Mouse (Mus musculus): ENCODE measurements around the gene Spag5.
"Not testable (repeated sequence)": the region's sequence is repeated elsewhere in the genome, so short reads cannot be mapped to it uniquely, and the experiment has no call there.

The Spag5 gene

GRCm38 (mm10) chr11:78301357-78302084, at the start of gene Spag5:
TSS of gene Spag5 (plus strand) at chr11:78301529.
- in situ Hi-C loops (cut with MboI) = no loop called here

- in situ Hi-C loops (cut with MboI) = no loop called here
Measured at GRCm38 (mm10) chr11:78256618-78257017, 44.7 kb upstream of the Spag5 start.

- in situ Hi-C loops (cut with MboI) = no loop called here
Measured at GRCm38 (mm10) chr11:78260489-78261258, 40.7 kb upstream of the Spag5 start.

- in situ Hi-C loops (cut with MboI) = no loop called here
Measured at GRCm38 (mm10) chr11:78261380-78262352, 39.7 kb upstream of the Spag5 start, which contains the start of gene 2610507B11Rik. TSS of gene 2610507B11Rik (plus strand) at chr11:78261752.

GRCm38 (mm10) chr11:78262550-78262949, 38.8 kb upstream of the Spag5 start:
- in situ Hi-C loops (cut with MboI) = no loop called here

- in situ Hi-C loops (cut with MboI) = no loop called here
Measured at GRCm38 (mm10) chr11:78265571-78265970, 35.8 kb upstream of the Spag5 start.

GRCm38 (mm10) chr11:78271986-78272385, 29.3 kb upstream of the Spag5 start:
- in situ Hi-C loops (cut with MboI) = no loop called here

GRCm38 (mm10) chr11:78275596-78275995, 25.7 kb upstream of the Spag5 start:
- in situ Hi-C loops (cut with MboI) = no loop called here

GRCm38 (mm10) chr11:78276169-78276568, 25.2 kb upstream of the Spag5 start:
- in situ Hi-C loops (cut with MboI) = not testable (repeated sequence)

GRCm38 (mm10) chr11:78278853-78279252, 22.5 kb upstream of the Spag5 start:
- in situ Hi-C loops (cut with MboI) = no loop called here

GRCm38 (mm10) chr11:78279586-78279985, 21.7 kb upstream of the Spag5 start:
- in situ Hi-C loops (cut with MboI) = no loop called here

GRCm38 (mm10) chr11:78289146-78289763, 12.1 kb upstream of the Spag5 start:
- in situ Hi-C loops (cut with MboI) = no loop called here

- in situ Hi-C loops (cut with MboI) = no loop called here
Measured at GRCm38 (mm10) chr11:78290654-78291053, 10.7 kb upstream of the Spag5 start, which contains the start of gene BC030499. TSS of gene BC030499 (plus strand) at chr11:78290841.

- in situ Hi-C loops (cut with MboI) = no loop called here
Measured at GRCm38 (mm10) chr11:78294585-78294984, 6.7 kb upstream of the Spag5 start.

GRCm38 (mm10) chr11:78300917-78301316, 412 bp upstream of the Spag5 start:
- in situ Hi-C loops (cut with MboI) = no loop called here

- in situ Hi-C loops (cut with MboI) = no loop called here
Measured at GRCm38 (mm10) chr11:78305272-78305671, 3.9 kb downstream of the Spag5 start.

- in situ Hi-C loops (cut with MboI) = no loop called here
Measured at GRCm38 (mm10) chr11:78310861-78311511, 9.7 kb downstream of the Spag5 start.

GRCm38 (mm10) chr11:78313662-78314061, 12.3 kb downstream of the Spag5 start:
- in situ Hi-C loops (cut with MboI) = no loop called here

- in situ Hi-C loops (cut with MboI) = no loop called here
Measured at GRCm38 (mm10) chr11:78318411-78318810, 17.1 kb downstream of the Spag5 start.

- in situ Hi-C loops (cut with MboI) = no loop called here
Measured at GRCm38 (mm10) chr11:78322076-78322831, 20.9 kb downstream of the Spag5 start.

Measured in mature B cell (primary cell).